Comparison of ENCODE assay signal across 14 mouse cellular contexts in genomic region chr6:34907121-34907614, GRCm38 (mm10). TPM values are rescaled to one million over a fixed set of nuclear protein-coding genes. Genes with fewer than 3 reads are reported as not detected.
DNase-seq lines count a peak whose midpoint lies in the region; TF ChIP-seq lines count a peak whose summit lies in the region.
"Had no signal": no experiment of that assay in that cellular context is flagged by ENCODE, and none has a peak within 500 bp of the region (broad histone marks: within the 10 kb centered on the region; RNA-seq: fewer than 3 reads in every experiment).

No protein-coding gene starts in this region.

- H3K79me2 ChIP-seq in heart, adult 2 months (replicated peaks; ENCODE audit: control insufficient read depth, insufficient read depth, low read length) = no peaks in the 10 kb centered on the region

- no peak for TF ChIP-seq POLR2A in heart, adult 2 months (IDR thresholded peaks at IDR 0.05; ENCODE audit: insufficient read depth, low read depth, low read length)

- TF ChIP-seq CTCF in heart, adult 2 months (IDR thresholded peaks at IDR 0.05) = no peak

- no peak for TF ChIP-seq EP300 in heart, adult 2 months (IDR thresholded peaks at IDR 0.05; ENCODE audit: insufficient read depth, low read depth, low read length)

- DNase-seq in heart, adult 2 months = peak in 1 of 2 experiments; percentile 28
- DNase-seq in heart, postnatal 4 days = no peak
- peak; percentile 49 for DNase-seq in spleen, adult 12 weeks (ENCODE audit: low spot score)
- no peak for DNase-seq in spleen, adult 18-20 months
- peak; percentile 38 to 75 for DNase-seq in kidney, postnatal 25 days
- peak; percentile 34 to 73 for DNase-seq in spleen, postnatal 10 days (ENCODE audit: low spot score in 2 of 2)
- DNase-seq in cerebellum, postnatal 36 days = no peak
- no peak for DNase-seq in thymus, postnatal 10 days (ENCODE audit: low spot score in 2 of 2)
- DNase-seq: forebrain, postnatal 0 days had no signal

- no peaks in the 10 kb centered on the region for H3K27me3 ChIP-seq in heart, adult 2 months (ENCODE audit: control insufficient read depth, insufficient read depth, low read length)
- H3K27me3 ChIP-seq: embryonic facial prominence, embryonic 12.5 days; limb, embryonic 12.5 days had no signal

- peak overlapping the region; percentile 33 for H3K27ac ChIP-seq in heart, adult 2 months
- H3K27ac ChIP-seq: embryonic facial prominence, embryonic 12.5 days; limb, embryonic 12.5 days had no signal

- H3K4me3 ChIP-seq in heart, adult 2 months = no peak overlapping the region
- H3K4me3 ChIP-seq: embryonic facial prominence, embryonic 12.5 days; limb, embryonic 12.5 days had no signal

- 7% methylated on average over 2 of the region's 2 CpGs for WGBS in heart, adult 2 months

- intact Hi-C loops in heart, adult 2 months (cut with DNase I) = loop anchor here (2.0 kb wide), 1 partner anchor 28 kb away; the partner anchor contains the start of gene Cyren

- H3K4me1 ChIP-seq in heart, adult 2 months (ENCODE audit: control insufficient read depth, insufficient read depth, low read length) = peaks cover 8% of the 10 kb centered on the region

- no peaks in the 10 kb centered on the region; the same call in 1 of the 2 replicates for H3K36me3 ChIP-seq in heart, adult 2 months (ENCODE audit: control insufficient read depth, insufficient read depth, low read length)

- no peak overlapping the region for H3K9ac ChIP-seq in heart, adult 2 months (ENCODE audit: low read depth, low read length)
- H3K9ac ChIP-seq: embryonic facial prominence, embryonic 12.5 days; forebrain, postnatal 0 days; limb, embryonic 12.5 days had no signal

RNA-seq across cellular contexts. Expression of gene Wdr91, which starts 3.5 kb away (rescaled TPM):
- total RNA-seq in heart, adult 2 months (2021) = 10 to 100 TPM; 12.7 to 13.4 TPM
- 8.1 and 13.3 TPM in 2 replicates for polyA plus RNA-seq in heart, adult 2 months (2012; rRNA removed)
- total RNA-seq in heart, postnatal 4 days (2021) = 10 to 100 TPM; 19.1 to 22.7 TPM

RNA-seq across cellular contexts. Expression of gene Stra8, which starts 12.8 kb away (rescaled TPM):
- total RNA-seq in heart, adult 2 months (2021) = not detected
- not detected in 2 replicates for polyA plus RNA-seq in heart, adult 2 months (2012; rRNA removed)
- not detected for total RNA-seq in heart, postnatal 4 days (2021)
- total RNA-seq: forebrain, postnatal 0 days; hematopoietic stem cell, adult 5-6 weeks; layer of hippocampus, adult 8-10 months; midbrain, postnatal 0 days had no signal
- polyA plus RNA-seq: embryonic facial prominence, embryonic 12.5 days; forebrain, postnatal 0 days; limb, embryonic 12.5 days; midbrain, postnatal 0 days had no signal

RNA-seq across cellular contexts. Expression of gene Cyren, which starts 29.3 kb away (rescaled TPM):
- 1 to 10 TPM; 3.5 to 5.5 TPM for total RNA-seq in heart, adult 2 months (2021)
- 5.8 and 6.2 TPM in 2 replicates for polyA plus RNA-seq in heart, adult 2 months (2012; rRNA removed)
- 1 to 10 TPM; 5.5 to 6.7 TPM for total RNA-seq in heart, postnatal 4 days (2021)

RNA-seq across cellular contexts. Expression of gene Tmem140, which starts 44.2 kb away (rescaled TPM):
- 10 to 100 TPM; 22.9 TPM for total RNA-seq in heart, adult 2 months (2021)
- 18.2 and 23.5 TPM in 2 replicates for polyA plus RNA-seq in heart, adult 2 months (2012; rRNA removed)
- 10 to 100 TPM in 1 of 2 experiments, 1 to 10 TPM in 1; 4.6 to 10.6 TPM for total RNA-seq in heart, postnatal 4 days (2021)

Comparison
In these comparisons a context has a peak if more than half of its experiments do, and no peak if none do; other contexts are left out.
1. DNase-seq: peak in spleen, adult 12 weeks (single experiment), kidney, postnatal 25 days (2 of 2) and spleen, postnatal 10 days (2 of 2); none in heart, postnatal 4 days (single experiment), spleen, adult 18-20 months (0 of 2), cerebellum, postnatal 36 days (0 of 2) and thymus, postnatal 10 days (0 of 2).